Mouse (Mus musculus) limb, embryonic 11.5 days (tissue): ENCODE data around the gene Trim11. TPM values are rescaled to one million over a fixed set of nuclear protein-coding genes. Genes with fewer than 3 reads are reported as not detected.

Source experiments
- ATAC-seq: fragments of 200-750 bp; cut with Nextera tagmentation; 2 replicates; pipeline ENCODE4 v1.8.0; 2017; ENCODE audit warnings: low read depth; ENCODE audit not compliant: insufficient number of reproducible peaks, low FRiP score, low TSS enrichment
- DNase-seq: peaks from one replicate; pipeline ENCODE4 v3.0.0-alpha.2; 2015; ENCODE audit warnings: low spot score
- H3K27ac ChIP-seq: fragments of 300-500 bp; sonication (generic); replicated peaks from 2 replicates; pipeline ENCODE4 v1.5.1; 2014; ENCODE audit warnings: low read depth, mild to moderate bottlenecking, low read length
- H3K27me3 ChIP-seq: fragments of 300-500 bp; sonication (generic); 2 replicates; pipeline ENCODE4 v1.6.1; 2014; ENCODE audit warnings: mild to moderate bottlenecking, low read length, mixed read lengths; ENCODE audit not compliant: control insufficient read depth, insufficient read depth
- H3K36me3 ChIP-seq: fragments of 300-500 bp; sonication (generic); 2 replicates; pipeline ENCODE4 v1.6.1; 2014; ENCODE audit warnings: mild to moderate bottlenecking, low read length, moderate library complexity, mixed read lengths; ENCODE audit not compliant: control insufficient read depth, insufficient read depth
- H3K4me1 ChIP-seq: fragments of 300-500 bp; sonication (generic); 2 replicates; pipeline ENCODE4 v1.6.1; 2014; ENCODE audit warnings: low read length, mixed read lengths; ENCODE audit not compliant: control insufficient read depth, insufficient read depth
- H3K4me2 ChIP-seq: fragments of 300-500 bp; sonication (generic); 2 replicates; pipeline ENCODE4 v1.6.1; 2014; ENCODE audit warnings: low read depth, mild to moderate bottlenecking, moderate library complexity; ENCODE audit not compliant: severe bottlenecking
- H3K4me3 ChIP-seq: fragments of 300-500 bp; sonication (generic); 2 replicates; pipeline ENCODE4 v1.5.1; 2014; ENCODE audit warnings: low read depth, low read length
- H3K9ac ChIP-seq: fragments of 300-500 bp; sonication (generic); 2 replicates; pipeline ENCODE4 v1.6.1; 2014; ENCODE audit warnings: mild to moderate bottlenecking, low read length
- H3K9me3 ChIP-seq: fragments of 300-500 bp; sonication (generic); 2 replicates; pipeline ENCODE4 v1.6.1; 2016; ENCODE audit warnings: low read length; ENCODE audit not compliant: control insufficient read depth
- WGBS: fragments of 180-500 bp; shearing (Covaris S2); extraction: QIAGEN DNeasy Blood & Tissue Kit; methylation state at CpG from one replicate; pipeline ENCODE4 v1.1.7; 2014; 5-methylcytosine and 5-hydroxymethylcytosine counted together
- polyA plus RNA-seq: library from polyadenylated mRNA; unstranded; fragments of >200 nt; fragmentation: Nextera tagmentation; extraction: Ambion mirVana; gene quantifications from 2 replicates; pipeline ENCODE4 v1.2.1, GENCODE M21; 2014

Gene Trim11
- polyA plus RNA-seq, 1 experiment from 2014 or later = 19.0 TPM

GRCm38 (mm10) chr11:58969659-58970058, 8.2 kb upstream of the Trim11 start:
- no peaks in the 10 kb centered on the region; the same call in 1 of the 2 replicates for H3K36me3 ChIP-seq
- H3K4me3 ChIP-seq = no peak overlapping the region
- WGBS = 85% methylated on average over 6 of the region's 6 CpGs
- H3K27ac ChIP-seq = no peak overlapping the region
- H3K4me2 ChIP-seq = no peak overlapping the region
- H3K4me1 ChIP-seq = no peaks in the 10 kb centered on the region
- no peak for DNase-seq
- H3K9ac ChIP-seq = no peak overlapping the region
- no peaks in the 10 kb centered on the region for H3K9me3 ChIP-seq
- H3K27me3 ChIP-seq = no peaks in the 10 kb centered on the region
- no peak for ATAC-seq

- no peak for ATAC-seq
- Histone ChIP-seq H3K36me3 (no peaks in the 10 kb centered on the region; the same call in 1 of the 2 replicates), H3K9me3 (no peaks in the 10 kb centered on the region), H3K27ac (no peak overlapping the region), H3K4me3 (no peak overlapping the region), H3K27me3 (no peaks in the 10 kb centered on the region), H3K4me1 (no peaks in the 10 kb centered on the region), H3K4me2 (no peak overlapping the region), H3K9ac (no peak overlapping the region)
- no peak for DNase-seq
- WGBS = 91% methylated on average over 21 of the region's 21 CpGs
Measured at GRCm38 (mm10) chr11:58970831-58971530, 6.9 kb upstream of the Trim11 start.

GRCm38 (mm10) chr11:58971796-58972195, 6.1 kb upstream of the Trim11 start:
- ATAC-seq = no peak
- no peak overlapping the region for H3K4me2 ChIP-seq

GRCm38 (mm10) chr11:58974414-58974813, 3.5 kb upstream of the Trim11 start:
- Histone ChIP-seq H3K36me3 (no peaks in the 10 kb centered on the region; the same call in 1 of the 2 replicates), H3K27ac (no peak overlapping the region), H3K4me3 (no peak overlapping the region), H3K4me1 (peaks cover 7% of the 10 kb centered on the region), H3K9ac (no peak overlapping the region), H3K9me3 (no peaks in the 10 kb centered on the region), H3K4me2 (no peak overlapping the region), H3K27me3 (no peaks in the 10 kb centered on the region)
- WGBS = 78% methylated on average over 3 of the region's 3 CpGs
- ATAC-seq = no peak
- no peak for DNase-seq

More at GRCm38 (mm10) chr11:58971796-58972195, 6.1 kb upstream of the Trim11 start:
- no peak overlapping the region for H3K27ac ChIP-seq
- H3K9me3 ChIP-seq = no peaks in the 10 kb centered on the region
- no peak for DNase-seq
- H3K4me3 ChIP-seq = no peak overlapping the region
- no peaks in the 10 kb centered on the region for H3K4me1 ChIP-seq
- WGBS = 95% methylated on average over 3 of the region's 3 CpGs
- no peak overlapping the region for H3K9ac ChIP-seq
- H3K27me3 ChIP-seq = no peaks in the 10 kb centered on the region
- H3K36me3 ChIP-seq = no peaks in the 10 kb centered on the region; the same call in 1 of the 2 replicates

GRCm38 (mm10) chr11:58977150-58977549, 743 bp upstream of the Trim11 start:
- H3K36me3 ChIP-seq = peaks cover 3% of the 10 kb centered on the region; the same call in 1 of the 2 replicates
- DNase-seq (peak; percentile 53), ATAC-seq (no peak)
- peak overlapping the region; percentile 90 for H3K9ac ChIP-seq
- WGBS = under 1% methylated on average over 29 of the region's 29 CpGs
- peak overlapping the region; percentile 59 for H3K27ac ChIP-seq
- H3K4me2 ChIP-seq = peak overlapping the region; percentile 95
- peak overlapping the region; percentile 99 for H3K4me3 ChIP-seq
- H3K27me3 ChIP-seq = no peaks in the 10 kb centered on the region
- H3K4me1 ChIP-seq = peaks cover 16% of the 10 kb centered on the region
- H3K9me3 ChIP-seq = no peaks in the 10 kb centered on the region

- Histone ChIP-seq H3K4me1 (peaks cover 16% of the 10 kb centered on the region), H3K9ac (peak overlapping the region; percentile 90), H3K36me3 (peaks cover 6% of the 10 kb centered on the region; the same call in 1 of the 2 replicates), H3K9me3 (no peaks in the 10 kb centered on the region), H3K4me3 (peak overlapping the region; percentile 99), H3K27ac (peak overlapping the region; percentile 59), H3K27me3 (no peaks in the 10 kb centered on the region), H3K4me2 (peak overlapping the region; percentile 95)
- DNase-seq (no peak), ATAC-seq (no peak)
- WGBS = under 1% methylated on average over 21 of the region's 21 CpGs
Measured at GRCm38 (mm10) chr11:58977607-58978026, 276 bp upstream of the Trim11 start.

- Histone ChIP-seq H3K4me3 (peak overlapping the region; percentile 99), H3K4me2 (peak overlapping the region; percentile 95), H3K27ac (no peak overlapping the region; the same call in 1 of the 2 replicates), H3K4me1 (peaks cover 16% of the 10 kb centered on the region), H3K36me3 (peaks cover 6% of the 10 kb centered on the region; the same call in 1 of the 2 replicates), H3K27me3 (no peaks in the 10 kb centered on the region), H3K9ac (peak overlapping the region; percentile 90), H3K9me3 (no peaks in the 10 kb centered on the region)
- ATAC-seq (no peak), DNase-seq (no peak)
- WGBS = 3% methylated on average over 5 of the region's 5 CpGs
Measured at GRCm38 (mm10) chr11:58978706-58979030, 775 bp downstream of the Trim11 start.

GRCm38 (mm10) chr11:58979183-58979582, 1.3 kb downstream of the Trim11 start:
- peak overlapping the region; percentile 95 for H3K4me2 ChIP-seq
- ATAC-seq = no peak
- DNase-seq = no peak
- no peak overlapping the region for H3K27ac ChIP-seq
- peaks cover 6% of the 10 kb centered on the region for H3K36me3 ChIP-seq
- H3K27me3 ChIP-seq = no peaks in the 10 kb centered on the region
- 83% methylated on average over 3 of the region's 3 CpGs for WGBS
- no peaks in the 10 kb centered on the region for H3K9me3 ChIP-seq
- peak overlapping the region; percentile 99; the same call in 1 of the 2 replicates for H3K4me3 ChIP-seq
- H3K4me1 ChIP-seq = peaks cover 16% of the 10 kb centered on the region
- H3K9ac ChIP-seq = peak overlapping the region; percentile 27; the same call in 1 of the 2 replicates
